Comparison of ENCODE assay signal across 8 mouse cellular contexts in the genomic region with DNA sequence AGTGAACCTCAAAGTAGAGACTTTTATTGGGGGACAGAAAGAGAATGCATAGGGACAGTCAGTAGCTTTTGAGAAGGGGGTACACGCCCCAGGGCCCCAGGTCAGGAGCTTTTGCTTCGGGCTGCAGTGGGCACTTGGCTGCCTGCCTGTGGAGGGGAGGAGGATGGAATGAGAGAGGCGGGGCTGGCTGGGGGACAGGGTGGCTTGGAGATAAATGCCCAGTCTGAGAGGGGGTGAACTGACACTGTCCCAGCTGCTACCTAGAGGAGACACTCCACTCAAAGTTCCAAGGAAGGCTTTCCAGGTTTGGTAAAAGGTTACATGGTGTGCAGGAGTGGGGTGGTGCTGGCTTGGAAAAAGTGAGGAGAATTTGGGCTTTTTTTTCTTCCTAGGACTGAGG. TPM values are rescaled to one million over a fixed set of nuclear protein-coding genes. Genes with fewer than 3 reads are reported as not detected.
A peak's percentile ranks its signal among the peaks of the same experiment; 100 is the strongest.
DNase-seq lines count a peak whose midpoint lies in the region; ATAC-seq and TF ChIP-seq lines count a peak whose summit lies in the region.

A gene (plus strand): TSS at position 239 of the 400 bp plus-strand sequence.

- TF ChIP-seq POLR2A in cerebellum, adult 2 months (IDR thresholded peaks at IDR 0.05; ENCODE audit: borderline replicate concordance, insufficient read depth, low read length): no peak
- TF ChIP-seq POLR2A in heart, adult 2 months (IDR thresholded peaks at IDR 0.05; ENCODE audit: insufficient read depth, low read depth, low read length): peak; percentile 65

- no peak for ATAC-seq in cerebellum, adult (ENCODE audit: insufficient number of reproducible peaks, low FRiP score, low TSS enrichment)
- ATAC-seq in neural tube, embryonic 14.5 days (ENCODE audit: low read depth): no peak

- H3K27me3 ChIP-seq in cerebellum, adult 2 months (ENCODE audit: control insufficient read depth, insufficient read depth, low read length): no peaks in the 10 kb centered on the region
- H3K27me3 ChIP-seq in heart, adult 2 months (ENCODE audit: control insufficient read depth, insufficient read depth, low read length): no peaks in the 10 kb centered on the region
- H3K27me3 ChIP-seq in limb, embryonic 10.5 days (ENCODE audit: low read depth, poor library complexity, severe bottlenecking): no peaks in the 10 kb centered on the region
- H3K27me3 ChIP-seq in neural tube, embryonic 14.5 days (ENCODE audit: control insufficient read depth, insufficient read depth, low read length): no peaks in the 10 kb centered on the region

- TF ChIP-seq CTCF in cerebellum, adult 2 months (IDR thresholded peaks at IDR 0.05; ENCODE audit: borderline replicate concordance, insufficient read depth, low read depth, low read length): no peak
- no peak for TF ChIP-seq CTCF in heart, adult 2 months (IDR thresholded peaks at IDR 0.05)

- WGBS in cerebellum, adult 2 months: 48% methylated on average over 3 of the region's 3 CpGs
- 42% methylated on average over 3 of the region's 3 CpGs for WGBS in heart, adult 2 months
- 3% methylated on average over 3 of the region's 3 CpGs for WGBS in limb, embryonic 10.5 days
- WGBS in neural tube, embryonic 14.5 days: 6% methylated on average over 3 of the region's 3 CpGs

- H3K79me2 ChIP-seq in heart, adult 2 months (replicated peaks; ENCODE audit: control insufficient read depth, insufficient read depth, low read length): peaks cover 4% of the 10 kb centered on the region

- H3K36me3 ChIP-seq in heart, adult 2 months (ENCODE audit: control insufficient read depth, insufficient read depth, low read length): peaks cover 14% of the 10 kb centered on the region
- peaks cover 49% of the 10 kb centered on the region for H3K36me3 ChIP-seq in limb, embryonic 10.5 days
- H3K36me3 ChIP-seq in neural tube, embryonic 14.5 days (ENCODE audit: control insufficient read depth, insufficient read depth, low read length): peaks cover 4% of the 10 kb centered on the region

- intact Hi-C loops in heart, adult 2 months (cut with DNase I): no loop called here

- no peaks in the 10 kb centered on the region for H3K9me3 ChIP-seq in limb, embryonic 10.5 days (replicated peaks)
- H3K9me3 ChIP-seq in neural tube, embryonic 14.5 days (ENCODE audit: control insufficient read depth, low read length): no peaks in the 10 kb centered on the region

- H3K4me1 ChIP-seq in cerebellum, adult 2 months (ENCODE audit: control insufficient read depth, insufficient read depth, low read length): peaks cover 9% of the 10 kb centered on the region
- peaks cover 1% of the 10 kb centered on the region; the same call in 1 of the 2 replicates for H3K4me1 ChIP-seq in heart, adult 2 months (ENCODE audit: control insufficient read depth, insufficient read depth, low read length)
- H3K4me1 ChIP-seq in limb, embryonic 10.5 days: peaks cover 53% of the 10 kb centered on the region
- peaks cover 23% of the 10 kb centered on the region for H3K4me1 ChIP-seq in neural tube, embryonic 14.5 days (ENCODE audit: control insufficient read depth, insufficient read depth, low read length)

- DNase-seq in cerebellum, adult 2 months: peak in 1 of 2 experiments; percentile 23
- DNase-seq in urinary bladder, postnatal 14 days (ENCODE audit: low spot score): peak; percentile 29
- DNase-seq in urinary bladder, postnatal 25 days (ENCODE audit: low spot score): no peak
- DNase-seq in heart, adult 2 months: peak in 1 of 2 experiments; percentile 51
- peak; percentile 65 for DNase-seq in limb, embryonic 10.5 days (ENCODE audit: low spot score)
- DNase-seq in frontal cortex, postnatal 25 days (ENCODE audit: low spot score in 2 of 2): no peak

- H3K4me2 ChIP-seq in neural tube, embryonic 14.5 days (ENCODE audit: low read depth, low read length): peak within 1 kb of the TSS; percentile 91

- peak within 1 kb of the TSS; percentile 77 for H3K9ac ChIP-seq in heart, adult 2 months (ENCODE audit: low read depth, low read length)
- H3K9ac ChIP-seq in neural tube, embryonic 14.5 days (replicated peaks; ENCODE audit: low read depth, low read length): peak within 1 kb of the TSS; percentile 59

- no peak for TF ChIP-seq EP300 in heart, adult 2 months (IDR thresholded peaks at IDR 0.05; ENCODE audit: insufficient read depth, low read depth, low read length)

- no peak within 1 kb of the TSS for H3K27ac ChIP-seq in cerebellum, adult 2 months (ENCODE audit: insufficient read depth, low read length)
- H3K27ac ChIP-seq in heart, adult 2 months: peak within 1 kb of the TSS; percentile 99
- H3K27ac ChIP-seq in limb, embryonic 10.5 days: peak within 1 kb of the TSS; percentile 97
- H3K27ac ChIP-seq in neural tube, embryonic 14.5 days (ENCODE audit: low read depth, low read length): peak within 1 kb of the TSS; percentile 96

- H3K4me3 ChIP-seq in cerebellum, adult 2 months (replicated peaks; ENCODE audit: insufficient read depth, low read depth, low read length): peak within 1 kb of the TSS; percentile 99
- peak within 1 kb of the TSS; percentile 100 for H3K4me3 ChIP-seq in heart, adult 2 months
- peak within 1 kb of the TSS; percentile 99 for H3K4me3 ChIP-seq in limb, embryonic 10.5 days
- H3K4me3 ChIP-seq in neural tube, embryonic 14.5 days (ENCODE audit: low read depth, low read length): peak within 1 kb of the TSS; percentile 98

RNA-seq across cellular contexts. Expression of the gene that starts here (rescaled TPM):
- 35.0 and 35.9 TPM in 2 replicates for polyA plus RNA-seq in cerebellum, adult 2 months (2012; rRNA removed)
- total RNA-seq in heart, adult 2 months (2021): 1,000 to 10,000 TPM; 1,523 to 1,659 TPM
- 1,222 and 1,919 TPM in 2 replicates for polyA plus RNA-seq in heart, adult 2 months (2012; rRNA removed)
- polyA plus RNA-seq in limb, embryonic 10.5 days (2016; fragmentation: Nextera tagmentation; extraction: Ambion mirVana): 67.8 and 75.6 TPM in 2 replicates
- polyA plus RNA-seq in neural tube, embryonic 14.5 days (2014; fragmentation: Nextera tagmentation; extraction: Ambion mirVana): 8.3 and 10.1 TPM in 2 replicates

Comparison
In these comparisons a context has a peak if more than half of its experiments do, and no peak if none do; other contexts are left out.
1. RNA of the gene that starts here (polyA plus RNA-seq): 1,222 to 1,919 TPM in heart, adult 2 months; 67.8 to 75.6 TPM in limb, embryonic 10.5 days, 35.0 to 35.9 TPM in cerebellum, adult 2 months and 8.3 to 10.1 TPM in neural tube, embryonic 14.5 days; every median in the first group is over 10 times any median in the second.
2. DNase-seq: peak in urinary bladder, postnatal 14 days (single experiment) and limb, embryonic 10.5 days (single experiment); none in urinary bladder, postnatal 25 days (single experiment) and frontal cortex, postnatal 25 days (0 of 2).
3. Peak in every context shown above with its lines, with median percentiles within 50 percentile points of each other: H3K4me3 ChIP-seq.